Comparison of ENCODE assay signal across 8 mouse cellular contexts in genomic region chr11:87426450-87427250, GRCm38 (mm10). TPM values are rescaled to one million over a fixed set of nuclear protein-coding genes. Genes with fewer than 3 reads are reported as not detected.
DNase-seq lines count a peak whose midpoint lies in the region; ATAC-seq lines count a peak whose summit lies in the region.
"Not testable (repeated sequence)": the region's sequence is repeated elsewhere in the genome, so short reads cannot be mapped to it uniquely, and the experiment has no call there.

No protein-coding gene starts in this region.

- H3K9me3 ChIP-seq in forebrain, embryonic 10.5 days; heart, embryonic 15.5 days (replicated peaks); liver, embryonic 12.5 days (replicated peaks): not testable (repeated sequence)

- 1% methylated on average over 24 of the region's 24 CpGs for WGBS in forebrain, embryonic 10.5 days
- 2% methylated on average over 24 of the region's 24 CpGs for whole genome bisulfite sequencing in heart, embryonic 15.5 days
- under 1% methylated on average over 24 of the region's 24 CpGs for WGBS in liver, embryonic 12.5 days (ENCODE audit: insufficient replicate concordance)

- peak overlapping the region; percentile 59 for H3K4me2 ChIP-seq in heart, embryonic 15.5 days
- H3K4me2 ChIP-seq in liver, embryonic 12.5 days, result peak overlapping the region; percentile 56

- H3K27me3 ChIP-seq in forebrain, embryonic 10.5 days (ENCODE audit: poor library complexity, severe bottlenecking); heart, embryonic 15.5 days; liver, embryonic 12.5 days (replicated peaks); splenic B cell, adult 2 months (ENCODE audit: control insufficient read depth, insufficient read depth, low read length, poor library complexity, severe bottlenecking): not testable (repeated sequence)

- peaks cover 21% of the 10 kb centered on the region for H3K4me1 ChIP-seq in forebrain, embryonic 10.5 days
- H3K4me1 ChIP-seq in heart, embryonic 15.5 days (replicated peaks), result peaks cover 17% of the 10 kb centered on the region
- peaks cover 51% of the 10 kb centered on the region for H3K4me1 ChIP-seq in liver, embryonic 12.5 days

- peak; percentile 65 for ATAC-seq in CD4-positive, CD25-positive, alpha-beta regulatory T cell, adult 4 months
- peak; percentile 79 for ATAC-seq in heart, embryonic 15.5 days (replicated peaks; ENCODE audit: insufficient number of reproducible peaks, insufficient read depth, low FRiP score, low read depth)
- peak; percentile 84 for ATAC-seq in liver, embryonic 12.5 days

- H3K4me3 ChIP-seq in forebrain, embryonic 10.5 days, result peak overlapping the region; percentile 48
- H3K4me3 ChIP-seq in heart, embryonic 15.5 days, result peak overlapping the region; percentile 52
- H3K4me3 ChIP-seq in liver, embryonic 12.5 days, result peak overlapping the region; percentile 50

- H3K36me3 ChIP-seq in forebrain, embryonic 10.5 days (replicated peaks); heart, embryonic 15.5 days; liver, embryonic 12.5 days; splenic B cell, adult 2 months (ENCODE audit: control insufficient read depth, insufficient read depth, low read length, poor library complexity, severe bottlenecking): not testable (repeated sequence)

- 0 out of 2 replicates have a peak overlapping the region, but pooled peaks have one; percentile 43 for H3K9ac ChIP-seq in heart, embryonic 15.5 days
- peak overlapping the region; percentile 49; the same call in 1 of the 2 replicates for H3K9ac ChIP-seq in liver, embryonic 12.5 days

- peak; percentile 89 for DNase-seq in c-Kit-positive CD71-negative TER-119-negative erythroid progenitor cells, embryonic 14.5 days (ENCODE audit: low read depth)
- DNase-seq in forebrain, embryonic 10.5 days (ENCODE audit: extremely low spot score, low spot score), result peak; percentile 74
- DNase-seq in kidney, postnatal 14 days, result peak; percentile 88
- peak; percentile 95 for DNase-seq in naive thymus-derived CD4-positive, alpha-beta T cell, adult 2 months (ENCODE audit: low read depth)
- peak; percentile 97 for DNase-seq in splenic B cell, adult 2 months (ENCODE audit: low read depth, low spot score)

- H3K27ac ChIP-seq in forebrain, embryonic 10.5 days, result peak overlapping the region; percentile 94
- H3K27ac ChIP-seq in heart, embryonic 15.5 days, result peak overlapping the region; percentile 76
- H3K27ac ChIP-seq in liver, embryonic 12.5 days, result peak overlapping the region; percentile 79

RNA-seq across cellular contexts. Expression of gene Tex14, which starts 21.8 kb away (rescaled TPM):
- polyA plus RNA-seq in CD4-positive, CD25-positive, alpha-beta regulatory T cell, adult 4 months (2017; shearing (Covaris generic)), result 1 to 10 TPM in 1 of 2 experiments, under 1 TPM in 1; 0.28 to 1.1 TPM
- not detected in 2 replicates for polyA plus RNA-seq in forebrain, embryonic 10.5 days (2016; fragmentation: Nextera tagmentation; extraction: Ambion mirVana)
- polyA plus RNA-seq in heart, embryonic 15.5 days (2015; fragmentation: Nextera tagmentation; extraction: Ambion mirVana), result 0.24 and 0.27 TPM in 2 replicates
- not detected in 2 replicates for polyA plus RNA-seq in liver, embryonic 12.5 days (2016; fragmentation: Nextera tagmentation; extraction: Ambion mirVana)

RNA-seq across cellular contexts. Expression of gene Rad51c, which starts 21.9 kb away (rescaled TPM):
- polyA plus RNA-seq in CD4-positive, CD25-positive, alpha-beta regulatory T cell, adult 4 months (2017; shearing (Covaris generic)), result 1 to 10 TPM; 1.2 to 1.7 TPM
- polyA plus RNA-seq in forebrain, embryonic 10.5 days (2016; fragmentation: Nextera tagmentation; extraction: Ambion mirVana), result 13.3 and 15.1 TPM in 2 replicates
- 8.5 and 9.5 TPM in 2 replicates for polyA plus RNA-seq in heart, embryonic 15.5 days (2015; fragmentation: Nextera tagmentation; extraction: Ambion mirVana)
- 5.0 and 5.9 TPM in 2 replicates for polyA plus RNA-seq in liver, embryonic 12.5 days (2016; fragmentation: Nextera tagmentation; extraction: Ambion mirVana)

Comparison
In these comparisons a context has a peak if more than half of its experiments do, and no peak if none do; other contexts are left out.
1. Peak in every context shown above with its lines: DNase-seq, ATAC-seq, H3K4me3 ChIP-seq and H3K27ac ChIP-seq.